Mouse (Mus musculus): ENCODE results near the gene Prpsap1. TPM values are rescaled to one million over a fixed set of nuclear protein-coding genes. Genes with fewer than 3 reads are reported as not detected.

Prpsap1 gene
- 235 and 348 TPM in 2 replicates for polyA plus RNA-seq (2012; rRNA removed)

GRCm38 (mm10) chr11:116493795-116494252 is at the start of gene Prpsap1:
Gene Prpsap1 (minus strand): TSS chr11:116494202.
- no peak for DNase-seq (ENCODE audit: low read depth, low spot score)
- WGBS, result 30% methylated on average over 4 of the region's 4 CpGs

- WGBS, result 76% methylated on average over 4 of the region's 4 CpGs
Measured at GRCm38 (mm10) chr11:116543110-116543509, 49.1 kb upstream of the Prpsap1 start.

GRCm38 (mm10) chr11:116541183-116541582 is 47.2 kb upstream of the Prpsap1 start:
- DNase-seq (ENCODE audit: low read depth, low spot score), result no peak
- WGBS, result 70% methylated on average over 11 of the region's 11 CpGs

More at GRCm38 (mm10) chr11:116543110-116543509, 49.1 kb upstream of the Prpsap1 start:
- no peak for DNase-seq (ENCODE audit: low read depth, low spot score)

- 86% methylated on average over 12 of the region's 12 CpGs for WGBS
- DNase-seq (ENCODE audit: low read depth, low spot score), result no peak
Measured at GRCm38 (mm10) chr11:116538142-116538735, 44.2 kb upstream of the Prpsap1 start.

GRCm38 (mm10) chr11:116537388-116537787 is 43.4 kb upstream of the Prpsap1 start:
- DNase-seq (ENCODE audit: low read depth, low spot score), result no peak
- WGBS, result 84% methylated on average over 5 of the region's 5 CpGs

- WGBS, result 95% methylated on average over 7 of the region's 7 CpGs
- DNase-seq (ENCODE audit: low read depth, low spot score), result no peak
Measured at GRCm38 (mm10) chr11:116536685-116537084, 42.7 kb upstream of the Prpsap1 start.

GRCm38 (mm10) chr11:116534154-116534865 is 40.3 kb upstream of the Prpsap1 start:
- DNase-seq (ENCODE audit: low read depth, low spot score), result peak; percentile 67
- 16% methylated on average over 20 of the region's 20 CpGs for WGBS

GRCm38 (mm10) chr11:116533341-116534153 is 39.5 kb upstream of the Prpsap1 start:
- under 1% methylated on average over 63 of the region's 63 CpGs for WGBS
- no peak for DNase-seq (ENCODE audit: low read depth, low spot score)

- no peak for DNase-seq (ENCODE audit: low read depth, low spot score)
- 1% methylated on average over 50 of the region's 50 CpGs for WGBS
Measured at GRCm38 (mm10) chr11:116532810-116533338, 38.9 kb upstream of the Prpsap1 start.

- DNase-seq (ENCODE audit: low read depth, low spot score), result no peak
- 1% methylated on average over 30 of the region's 30 CpGs for WGBS
Measured at GRCm38 (mm10) chr11:116532262-116532809, 38.3 kb upstream of the Prpsap1 start.

- no peak for DNase-seq (ENCODE audit: low read depth, low spot score)
- 2% methylated on average over 48 of the region's 48 CpGs for WGBS
Measured at GRCm38 (mm10) chr11:116531371-116532191, 37.6 kb upstream of the Prpsap1 start.

- WGBS, result 55% methylated on average over 11 of the region's 11 CpGs
- no peak for DNase-seq (ENCODE audit: low read depth, low spot score)
Measured at GRCm38 (mm10) chr11:116530187-116531147, 36.5 kb upstream of the Prpsap1 start, which contains the start of gene Sphk1. Gene Sphk1 (plus strand): TSS chr11:116530925.

- DNase-seq (ENCODE audit: low read depth, low spot score), result no peak
- WGBS, result 86% methylated on average over 8 of the region's 8 CpGs
Measured at GRCm38 (mm10) chr11:116528636-116529320, 34.8 kb upstream of the Prpsap1 start.

- WGBS, result 24% methylated on average over 5 of the region's 5 CpGs
- DNase-seq (ENCODE audit: low read depth, low spot score), result no peak
Measured at GRCm38 (mm10) chr11:116523699-116524189, 29.7 kb upstream of the Prpsap1 start.

GRCm38 (mm10) chr11:116522886-116523698 is 29.1 kb upstream of the Prpsap1 start:
- no peak for DNase-seq (ENCODE audit: low read depth, low spot score)
- 51% methylated on average over 16 of the region's 16 CpGs for WGBS

GRCm38 (mm10) chr11:116522046-116522445 is 28.0 kb upstream of the Prpsap1 start:
- 42% methylated on average over 3 of the region's 3 CpGs for whole genome bisulfite sequencing
- no peak for DNase-seq (ENCODE audit: low read depth, low spot score)
